Mouse (Mus musculus): ENCODE results near the gene Tom1l2. TPM values are rescaled to one million over a fixed set of nuclear protein-coding genes. Genes with fewer than 3 reads are reported as not detected.

Tom1l2 gene
- polyA plus RNA-seq, 1 experiment from 2014 or later = 19.3 TPM

- Histone ChIP-seq H3K4me3 (no peak overlapping the region), H3K4me1 (peaks cover 58% of the 10 kb centered on the region), H3K27me3 (ENCODE audit: insufficient read depth, poor library complexity, severe bottlenecking) (no peaks in the 10 kb centered on the region), H3K36me3 (no peaks in the 10 kb centered on the region; the same call in 1 of the 2 replicates), H3K27ac (peak overlapping the region; percentile 71; the same call in 1 of the 2 replicates), H3K9me3 (no peaks in the 10 kb centered on the region)
- WGBS = 69% methylated on average over 13 of the region's 13 CpGs
- no peak for DNase-seq (ENCODE audit: low spot score)
Measured at GRCm38 (mm10) chr11:60229821-60230220, 122.9 kb downstream of the Tom1l2 start.

- no peaks in the 10 kb centered on the region for H3K9me3 ChIP-seq
- no peaks in the 10 kb centered on the region for H3K27me3 ChIP-seq (ENCODE audit: insufficient read depth, poor library complexity, severe bottlenecking)
- H3K27ac ChIP-seq = peak overlapping the region; percentile 37; the same call in 1 of the 2 replicates
- no peak for DNase-seq (ENCODE audit: low spot score)
- peaks cover 64% of the 10 kb centered on the region for H3K4me1 ChIP-seq
- H3K36me3 ChIP-seq = no peaks in the 10 kb centered on the region; the same call in 1 of the 2 replicates
- 43% methylated on average over 3 of the region's 3 CpGs for WGBS
- no peak overlapping the region for H3K4me3 ChIP-seq
Measured at GRCm38 (mm10) chr11:60228525-60228924, 124.2 kb downstream of the Tom1l2 start.

DNA sequence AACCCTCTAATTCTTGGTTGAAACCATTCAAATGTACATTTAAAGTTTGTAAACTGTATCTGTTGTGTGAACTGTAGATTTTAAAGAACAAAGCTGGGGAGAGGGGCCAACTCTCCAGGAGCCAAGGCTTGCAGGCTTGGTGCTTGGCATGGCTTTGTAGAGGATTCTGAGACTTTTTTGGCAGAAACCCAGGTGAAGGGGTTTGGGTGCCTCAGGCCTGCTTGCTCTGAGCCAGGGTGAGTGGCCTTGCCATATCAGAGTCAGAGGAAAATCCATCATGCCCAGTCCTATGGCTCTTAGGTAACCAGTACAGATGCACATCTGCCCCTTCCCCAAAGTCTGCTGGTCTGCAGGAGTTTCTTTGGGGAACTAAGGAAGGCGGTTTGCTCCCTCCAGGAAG is 126.8 kb downstream of the Tom1l2 start:
- Histone ChIP-seq H3K27me3 (ENCODE audit: insufficient read depth, poor library complexity, severe bottlenecking) (no peaks in the 10 kb centered on the region), H3K4me3 (no peak overlapping the region), H3K9me3 (no peaks in the 10 kb centered on the region), H3K4me1 (peaks cover 69% of the 10 kb centered on the region), H3K36me3 (no peaks in the 10 kb centered on the region; the same call in 1 of the 2 replicates), H3K27ac (no peak overlapping the region)
- WGBS = 62% methylated on average over 1 of the region's 1 CpGs
- DNase-seq (ENCODE audit: low spot score) = no peak

GRCm38 (mm10) chr11:60224676-60225075 is 128.0 kb downstream of the Tom1l2 start:
- Histone ChIP-seq H3K4me3 (no peak overlapping the region), H3K27ac (no peak overlapping the region), H3K4me1 (peaks cover 68% of the 10 kb centered on the region), H3K9me3 (no peaks in the 10 kb centered on the region), H3K36me3 (no peaks in the 10 kb centered on the region; the same call in 1 of the 2 replicates), H3K27me3 (ENCODE audit: insufficient read depth, poor library complexity, severe bottlenecking) (no peaks in the 10 kb centered on the region)
- DNase-seq (ENCODE audit: low spot score) = no peak
- 58% methylated on average over 4 of the region's 4 CpGs for WGBS

DNA sequence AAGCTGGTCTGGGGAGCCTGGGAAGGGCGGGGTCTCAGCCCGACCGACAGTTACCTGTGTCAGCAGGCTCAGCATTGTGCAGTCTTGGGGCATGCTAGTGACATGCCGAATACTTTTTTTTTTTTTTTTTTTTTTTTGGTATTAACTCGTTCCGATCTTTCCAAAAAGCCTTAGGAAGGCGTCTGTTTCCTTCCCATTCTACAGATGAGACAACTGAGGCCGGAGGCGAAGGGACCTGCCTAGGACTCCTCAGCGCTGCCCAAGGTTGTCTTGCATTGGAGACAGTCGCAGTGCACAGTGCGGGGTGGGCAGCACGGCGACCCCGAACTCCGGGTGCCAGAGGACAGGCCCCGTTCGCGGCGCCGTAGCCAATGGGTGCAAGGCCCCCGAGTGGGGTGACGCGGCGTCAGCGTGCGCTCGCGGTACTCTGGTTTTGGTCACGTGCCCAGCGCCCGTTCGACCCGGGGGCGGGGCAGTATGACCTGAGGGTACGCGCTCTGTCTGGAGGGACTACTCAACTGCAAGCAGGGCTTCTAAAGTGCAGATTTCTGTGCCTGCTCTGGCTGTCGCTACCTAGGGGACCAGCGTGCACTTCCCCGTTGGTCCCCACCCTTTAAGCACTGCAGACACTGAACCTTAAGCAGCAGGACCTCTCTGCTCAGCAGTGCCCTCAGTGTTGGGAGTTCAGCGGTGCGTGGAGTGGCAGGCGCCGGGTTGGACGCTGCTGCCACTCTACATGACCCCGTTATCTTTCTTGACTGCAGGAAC is 130.1 kb downstream of the Tom1l2 start, which contains the start of gene Srebf1:
Gene Srebf1, minus strand, starts transcription at position 113 of the 768 bp plus-strand sequence.
- Histone ChIP-seq H3K4me3 (peak within 1 kb of the TSS; percentile 60), H3K4me1 (peaks cover 67% of the 10 kb centered on the region), H3K27ac (peak within 1 kb of the TSS; percentile 90), H3K36me3 (peaks cover 11% of the 10 kb centered on the region), H3K9me3 (no peaks in the 10 kb centered on the region), H3K27me3 (ENCODE audit: insufficient read depth, poor library complexity, severe bottlenecking) (no peaks in the 10 kb centered on the region)
- WGBS = 4% methylated on average over 46 of the region's 46 CpGs
- peak; percentile 94 for DNase-seq (ENCODE audit: low spot score)

GRCm38 (mm10) chr11:60222085-60222468 is 130.6 kb downstream of the Tom1l2 start:
- WGBS = 50% methylated on average over 3 of the region's 3 CpGs
- DNase-seq (ENCODE audit: low spot score) = no peak
- H3K27ac ChIP-seq = peak overlapping the region; percentile 90
- peak overlapping the region; percentile 60 for H3K4me3 ChIP-seq
- H3K27me3 ChIP-seq (ENCODE audit: insufficient read depth, poor library complexity, severe bottlenecking) = no peaks in the 10 kb centered on the region
- H3K36me3 ChIP-seq = peaks cover 17% of the 10 kb centered on the region
- no peaks in the 10 kb centered on the region for H3K9me3 ChIP-seq
- H3K4me1 ChIP-seq = peaks cover 71% of the 10 kb centered on the region

GRCm38 (mm10) chr11:60221425-60221824 is 131.3 kb downstream of the Tom1l2 start:
- no peaks in the 10 kb centered on the region for H3K27me3 ChIP-seq (ENCODE audit: insufficient read depth, poor library complexity, severe bottlenecking)
- DNase-seq (ENCODE audit: low spot score) = no peak
- H3K4me1 ChIP-seq = peaks cover 76% of the 10 kb centered on the region
- H3K36me3 ChIP-seq = peaks cover 17% of the 10 kb centered on the region
- no peak overlapping the region for H3K4me3 ChIP-seq
- WGBS = 85% methylated on average over 6 of the region's 6 CpGs
- H3K9me3 ChIP-seq = no peaks in the 10 kb centered on the region
- no peak overlapping the region; the same call in 1 of the 2 replicates for H3K27ac ChIP-seq

GRCm38 (mm10) chr11:60220291-60220804 is 132.4 kb downstream of the Tom1l2 start:
- Histone ChIP-seq H3K27ac (peak overlapping the region; percentile 98), H3K4me3 (peak overlapping the region; percentile 80), H3K4me1 (peaks cover 84% of the 10 kb centered on the region), H3K36me3 (peaks cover 23% of the 10 kb centered on the region), H3K27me3 (ENCODE audit: insufficient read depth, poor library complexity, severe bottlenecking) (no peaks in the 10 kb centered on the region), H3K9me3 (no peaks in the 10 kb centered on the region)
- WGBS = under 1% methylated on average over 46 of the region's 46 CpGs
- DNase-seq (ENCODE audit: low spot score) = peak; percentile 96

DNA sequence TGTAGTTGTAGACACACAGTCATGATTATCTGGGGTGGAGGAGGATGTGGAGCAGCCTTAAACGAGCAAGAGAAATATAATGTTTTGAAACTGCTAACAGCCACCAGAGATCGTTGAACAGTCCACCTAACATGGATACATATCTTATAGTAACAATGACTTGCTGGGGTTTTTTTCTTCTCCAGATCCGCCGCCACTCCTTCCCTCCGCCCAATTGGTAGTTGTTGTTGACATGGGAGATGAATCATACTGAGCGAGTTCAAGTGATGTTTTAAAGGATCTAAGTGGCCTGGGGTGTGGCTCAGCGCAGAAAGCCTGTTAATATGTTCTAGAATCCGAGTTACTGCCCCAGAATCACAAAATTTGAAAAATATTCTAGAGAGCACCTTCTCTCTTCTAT is 133.1 kb downstream of the Tom1l2 start:
- 40% methylated on average over 8 of the region's 8 CpGs for WGBS
- no peaks in the 10 kb centered on the region for H3K9me3 ChIP-seq
- H3K27ac ChIP-seq = peak overlapping the region; percentile 98
- peaks cover 77% of the 10 kb centered on the region for H3K4me1 ChIP-seq
- H3K27me3 ChIP-seq (ENCODE audit: insufficient read depth, poor library complexity, severe bottlenecking) = no peaks in the 10 kb centered on the region
- H3K4me3 ChIP-seq = peak overlapping the region; percentile 80
- peaks cover 23% of the 10 kb centered on the region for H3K36me3 ChIP-seq
- no peak for DNase-seq (ENCODE audit: low spot score)

DNA sequence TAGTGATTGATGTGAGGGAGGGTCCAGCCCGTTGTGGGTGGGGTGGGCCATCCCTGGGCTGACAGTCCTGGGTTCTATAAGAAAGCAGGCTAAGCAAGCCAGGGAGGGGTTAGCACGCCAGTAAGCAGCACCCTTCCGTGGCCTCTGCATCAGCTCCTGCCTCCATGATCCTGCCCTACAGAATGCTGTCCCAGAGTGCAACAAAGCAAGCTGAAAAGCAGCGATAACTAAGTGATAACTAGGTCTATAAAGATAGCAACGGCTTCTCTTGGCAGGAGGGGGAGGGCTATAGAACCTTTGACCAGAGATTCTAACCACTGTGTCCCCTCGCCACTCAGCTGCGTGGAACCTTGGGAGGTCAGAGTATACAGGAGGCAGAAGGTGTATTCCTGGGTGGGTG is 135.2 kb downstream of the Tom1l2 start:
- no peak overlapping the region for H3K4me3 ChIP-seq
- H3K27me3 ChIP-seq (ENCODE audit: insufficient read depth, poor library complexity, severe bottlenecking) = no peaks in the 10 kb centered on the region
- H3K4me1 ChIP-seq = peaks cover 75% of the 10 kb centered on the region
- no peak overlapping the region for H3K27ac ChIP-seq
- WGBS = 71% methylated on average over 7 of the region's 7 CpGs
- no peaks in the 10 kb centered on the region for H3K9me3 ChIP-seq
- peaks cover 23% of the 10 kb centered on the region for H3K36me3 ChIP-seq
- no peak for DNase-seq (ENCODE audit: low spot score)

- peaks cover 76% of the 10 kb centered on the region for H3K4me1 ChIP-seq
- 86% methylated on average over 1 of the region's 1 CpGs for WGBS
- H3K27ac ChIP-seq = no peak overlapping the region
- DNase-seq (ENCODE audit: low spot score) = no peak
- H3K27me3 ChIP-seq (ENCODE audit: insufficient read depth, poor library complexity, severe bottlenecking) = no peaks in the 10 kb centered on the region
- peaks cover 23% of the 10 kb centered on the region for H3K36me3 ChIP-seq
- H3K9me3 ChIP-seq = no peaks in the 10 kb centered on the region
- no peak overlapping the region for H3K4me3 ChIP-seq
Measured at GRCm38 (mm10) chr11:60216671-60217070, 136.0 kb downstream of the Tom1l2 start.

DNA sequence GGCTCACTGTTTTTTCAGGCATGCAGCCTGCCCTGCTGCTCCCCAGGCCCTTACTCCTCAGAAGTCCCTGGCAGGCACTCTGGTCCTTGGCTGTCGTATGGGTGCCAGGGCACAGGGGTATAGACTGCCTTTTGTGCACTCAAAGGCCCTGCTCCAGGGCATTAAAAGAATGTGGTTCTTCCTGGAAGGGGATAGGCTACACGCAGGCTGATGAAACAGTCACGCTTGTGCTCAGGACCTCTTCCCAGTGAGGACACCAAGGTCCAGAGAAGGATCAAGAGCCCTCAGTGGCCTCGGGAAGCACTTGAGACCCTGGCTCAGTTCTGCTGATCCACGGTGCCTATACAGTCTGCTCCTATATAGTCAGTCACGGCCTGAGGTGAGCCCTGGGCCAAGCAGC is 139.4 kb downstream of the Tom1l2 start:
- Histone ChIP-seq H3K4me1 (peaks cover 80% of the 10 kb centered on the region), H3K27ac (peak overlapping the region; percentile 88)
- WGBS = 67% methylated on average over 6 of the region's 6 CpGs

DNA sequence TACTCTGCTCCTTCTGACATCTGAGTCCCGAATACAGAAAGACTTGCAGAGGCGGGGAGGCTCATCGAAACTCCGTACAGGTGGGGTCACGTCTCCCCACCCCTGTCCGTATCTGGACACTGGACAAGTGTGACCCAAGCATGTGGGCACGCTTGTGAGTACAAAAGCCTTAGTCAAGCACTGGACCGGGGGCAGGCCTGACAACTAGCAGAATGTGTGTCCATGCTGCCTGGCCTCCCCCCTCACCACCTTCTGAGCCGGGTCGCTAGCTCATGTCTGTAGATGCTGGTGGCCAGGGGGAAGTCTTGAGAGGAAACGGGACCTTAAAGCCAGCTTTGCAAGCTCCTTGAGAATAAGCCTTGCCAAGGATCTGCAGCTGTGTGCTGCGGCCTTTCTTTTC is 140.9 kb downstream of the Tom1l2 start:
- WGBS = 73% methylated on average over 12 of the region's 12 CpGs
- no peak overlapping the region for H3K4me3 ChIP-seq
- peaks cover 13% of the 10 kb centered on the region for H3K36me3 ChIP-seq
- peak overlapping the region; percentile 88 for H3K27ac ChIP-seq
- H3K9me3 ChIP-seq = no peaks in the 10 kb centered on the region
- H3K4me1 ChIP-seq = peaks cover 82% of the 10 kb centered on the region
- no peak for DNase-seq (ENCODE audit: low spot score)
- no peaks in the 10 kb centered on the region for H3K27me3 ChIP-seq (ENCODE audit: insufficient read depth, poor library complexity, severe bottlenecking)

More for the DNA sequence above, 139.4 kb downstream of the Tom1l2 start:
- no peaks in the 10 kb centered on the region for H3K9me3 ChIP-seq
- no peak for DNase-seq (ENCODE audit: low spot score)
- H3K4me3 ChIP-seq = no peak overlapping the region
- H3K36me3 ChIP-seq = peaks cover 18% of the 10 kb centered on the region
- H3K27me3 ChIP-seq (ENCODE audit: insufficient read depth, poor library complexity, severe bottlenecking) = no peaks in the 10 kb centered on the region

All from heart, embryonic 10.5 days (tissue).